Mouse (Mus musculus) myocyte (in vitro differentiated cells): ENCODE measurements at regions not wholly inside any gene's neighbourhood (a gene's known extent, or its start where the extent isn't known, plus 50 kb on each side); places are given as distances from the start of the nearest gene placed in this dataset.

Source experiments
- CEBPB ChIP-seq: IDR thresholded peaks from 2 replicates; pipeline ENCODE4 v1.6.1; 2011; ENCODE audit warnings: mild to moderate bottlenecking, moderate library complexity; ENCODE audit not compliant: poor library complexity, insufficient read depth, severe bottlenecking
- E2F4 ChIP-seq: IDR thresholded peaks from one replicate; pipeline ENCODE4 v1.6.1; 2011; ENCODE audit warnings: mild to moderate bottlenecking, control low read depth, moderate library complexity; ENCODE audit not compliant: insufficient read depth
- MAX ChIP-seq: IDR thresholded peaks from one replicate; pipeline ENCODE4 v1.6.1; 2011; ENCODE audit warnings: low read depth, mild to moderate bottlenecking, control low read depth
- MYOD1 ChIP-seq, 3 experiments: IDR thresholded peaks; one replicate each; pipeline ENCODE4 v1.6.1; 2011; ENCODE audit warnings: control low read depth in 2 of 3, low read depth in 2 of 3, mild to moderate bottlenecking in 2 of 3, moderate library complexity in 1 of 3; ENCODE audit not compliant: insufficient read length in 2 of 3, control insufficient read depth in 1 of 3
- POLR2A ChIP-seq: IDR thresholded peaks from one replicate; pipeline ENCODE4 v1.6.1; 2011; ENCODE audit warnings: low read depth, mild to moderate bottlenecking, control low read depth, moderate library complexity; ENCODE audit not compliant: insufficient read length
- POLR2AphosphoS2 ChIP-seq: IDR thresholded peaks from one replicate; pipeline ENCODE4 v1.6.1; 2011; ENCODE audit warnings: low read depth, control low read depth; ENCODE audit not compliant: insufficient read length
- SRF ChIP-seq: IDR thresholded peaks from one replicate; pipeline ENCODE4 v1.6.1; 2011; ENCODE audit warnings: low read depth; ENCODE audit not compliant: control insufficient read depth, insufficient read length
- TCF3 ChIP-seq: IDR thresholded peaks from one replicate; pipeline ENCODE4 v1.6.1; 2011; ENCODE audit warnings: low read depth, control low read depth; ENCODE audit not compliant: insufficient read length
- USF1 ChIP-seq: IDR thresholded peaks from one replicate; pipeline ENCODE4 v1.6.1; 2011; ENCODE audit warnings: low read depth, mild to moderate bottlenecking, control low read depth, moderate library complexity

DNA sequence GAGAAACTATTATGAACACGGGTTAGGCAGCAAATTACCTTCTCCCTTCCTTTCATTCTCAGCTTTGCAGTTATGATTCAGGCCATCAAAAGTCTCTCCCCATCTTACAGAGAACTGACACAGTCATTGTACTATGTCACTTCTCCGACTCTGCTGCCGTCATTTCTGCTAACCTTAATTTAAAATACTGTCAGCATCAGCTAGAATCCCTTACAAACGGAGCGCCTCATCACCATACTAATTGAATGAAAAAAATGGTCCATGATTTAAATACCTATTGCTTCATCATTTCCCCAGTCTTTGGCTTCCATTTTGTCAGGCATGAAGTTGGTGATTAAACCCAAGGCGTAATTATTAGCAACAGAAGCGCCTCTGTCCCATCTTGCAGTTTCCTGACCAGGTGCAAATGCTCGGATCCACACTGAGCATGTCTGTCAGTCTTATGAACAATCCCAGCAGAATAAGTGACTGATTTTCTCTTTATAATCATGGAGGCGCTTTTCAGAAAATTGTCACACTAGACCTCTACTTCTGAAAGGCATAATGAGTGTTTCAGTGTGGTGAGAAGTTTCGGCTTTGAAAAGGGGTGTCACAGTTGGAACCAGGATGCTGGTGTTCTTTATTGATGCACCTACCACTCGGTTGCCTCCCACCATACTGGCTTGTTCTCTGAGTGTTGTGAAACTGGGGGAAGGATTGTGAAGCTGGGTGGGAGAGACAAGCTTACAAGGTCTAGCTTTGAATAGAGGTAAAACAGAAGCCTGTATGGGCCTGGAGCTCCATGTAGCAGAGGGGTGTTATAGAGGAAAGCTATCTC lies 52.4 kb upstream of the Npy start:
- no peak for TF ChIP-seq POLR2A
- TF ChIP-seq USF1 = no peak
- no peak for TF ChIP-seq TCF3
- no peak for TF ChIP-seq CEBPB
- no peak for TF ChIP-seq E2F4
- TF ChIP-seq MYOD1 (IDR thresholded peaks at IDR 0.05; ENCODE audit: control insufficient read depth in 1 of 3, insufficient read length in 2 of 3, low read depth in 2 of 3) = no peak
- TF ChIP-seq SRF = no peak
- TF ChIP-seq POLR2AphosphoS2 = no peak
- TF ChIP-seq MAX = no peak
